Mouse (Mus musculus) kidney, adult 2 months (tissue): ENCODE measurements around the gene Gm5901.

Experiments used
- CTCF ChIP-seq: fragments of 200-500 bp; conservative IDR thresholded peaks from 2 replicates; pipeline ENCODE4 v1.5.1; 2011; ENCODE audit warnings: low read depth, mild to moderate bottlenecking, control low read depth, low read length, moderate library complexity, mixed read lengths; ENCODE audit not compliant: insufficient read depth, insufficient read length
- POLR2A ChIP-seq: fragments of 200-500 bp; IDR thresholded peaks from one replicate; pipeline ENCODE4 v1.6.1; 2011; ENCODE audit warnings: low read depth, low read length, control low read depth

DNA sequence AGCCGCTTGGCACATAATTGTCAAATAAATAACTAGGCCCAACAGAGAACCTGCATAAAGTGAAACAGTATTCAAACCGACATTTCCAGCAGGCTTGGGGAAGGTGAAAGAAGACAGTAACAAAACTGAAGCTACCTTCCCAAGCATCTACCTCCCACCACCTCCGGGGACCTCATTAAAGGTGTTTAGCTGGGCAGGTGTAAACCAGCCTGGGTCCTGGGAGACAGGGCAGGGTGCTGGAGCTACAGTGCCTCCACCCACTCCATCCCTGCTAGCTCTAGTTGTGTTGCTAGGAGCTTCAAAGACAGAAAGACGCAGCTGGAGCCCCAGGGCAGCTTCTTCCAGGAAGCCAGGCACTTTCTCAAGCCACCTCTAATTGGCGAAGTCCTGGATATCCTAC, 29.4 kb downstream of the Gm5901 start, which contains the start of gene Cnga4:
- TF ChIP-seq CTCF (no peak), POLR2A (no peak)
